Mouse (Mus musculus) frontal cortex, adult 2 months (tissue): Measurements from ENCODE around the gene Qrich1. TPM values are rescaled to one million over a fixed set of nuclear protein-coding genes. Genes with fewer than 3 reads are reported as not detected.
A peak's percentile ranks its signal among the peaks of the same experiment; 100 is the strongest.

Experiments used
- DNase-seq, 2 experiments: peaks; one replicate each; pipeline ENCODE4 v3.0.0; 2022; ENCODE audit warnings: low spot score in 1 of 2; ENCODE audit errors: extremely low spot score in 1 of 2
- polyA plus RNA-seq: library from polyadenylated mRNA; depleted of rRNA; stranded (reverse); fragments of >200 nt; gene quantifications from 2 replicates; pipeline ENCODE4 v1.2.3, GENCODE M21; 2012

The Qrich1 gene
- polyA plus RNA-seq, 1 experiment: 129 TPM

GRCm38 (mm10) chr9:108563671-108564070 lies 47.1 kb downstream of the Qrich1 start:
- no peak for DNase-seq

GRCm38 (mm10) chr9:108564131-108564530 lies 47.5 kb downstream of the Qrich1 start:
- DNase-seq: no peak

- DNase-seq: no peak
Observed at GRCm38 (mm10) chr9:108565881-108566814, 49.5 kb downstream of the Qrich1 start.

- peak; percentile 92 to 97 for DNase-seq
Observed at GRCm38 (mm10) chr9:108566815-108567776, 50.5 kb downstream of the Qrich1 start, which contains the start of gene Ndufaf3. Gene Ndufaf3, minus strand, starts transcription at chr9:108567434.

GRCm38 (mm10) chr9:108567931-108568419 lies 51.4 kb downstream of the Qrich1 start:
- no peak for DNase-seq

GRCm38 (mm10) chr9:108568511-108568921 lies 51.9 kb downstream of the Qrich1 start:
- DNase-seq: no peak

- peak; percentile 87 to 93 for DNase-seq
Observed at GRCm38 (mm10) chr9:108569381-108570206, 53.0 kb downstream of the Qrich1 start, which contains the start of gene Dalrd3. Gene Dalrd3, plus strand, starts transcription at chr9:108569886.

- peak in 1 of 2 experiments; percentile 87 for DNase-seq
Observed at GRCm38 (mm10) chr9:108570207-108570896, 53.7 kb downstream of the Qrich1 start.

- DNase-seq: no peak
Observed at GRCm38 (mm10) chr9:108571401-108571973, 54.9 kb downstream of the Qrich1 start.

GRCm38 (mm10) chr9:108572321-108572720 lies 55.7 kb downstream of the Qrich1 start:
- DNase-seq: no peak

- DNase-seq: no peak
Observed at GRCm38 (mm10) chr9:108573774-108574690, 57.4 kb downstream of the Qrich1 start.

GRCm38 (mm10) chr9:108574921-108575320 lies 58.3 kb downstream of the Qrich1 start:
- no peak for DNase-seq

GRCm38 (mm10) chr9:108575321-108576297 lies 59.0 kb downstream of the Qrich1 start:
- DNase-seq: no peak

- no peak for DNase-seq
Observed at GRCm38 (mm10) chr9:108577025-108577424, 60.4 kb downstream of the Qrich1 start.

GRCm38 (mm10) chr9:108577934-108578544 lies 61.4 kb downstream of the Qrich1 start:
- DNase-seq: no peak
